Mouse (Mus musculus) liver, embryonic 14.5 days (tissue): ENCODE measurements around the gene Rgs9.

ENCODE experiments used
- CTCF ChIP-seq: IDR thresholded peaks from 2 replicates; pipeline ENCODE4 v1.5.1; 2016; ENCODE audit warnings: antibody characterized with exemption, low read depth, control low read depth
- EP300 ChIP-seq: IDR thresholded peaks from 2 replicates; pipeline ENCODE4 v1.6.1; 2016; ENCODE audit warnings: antibody characterized with exemption, low read depth

DNA sequence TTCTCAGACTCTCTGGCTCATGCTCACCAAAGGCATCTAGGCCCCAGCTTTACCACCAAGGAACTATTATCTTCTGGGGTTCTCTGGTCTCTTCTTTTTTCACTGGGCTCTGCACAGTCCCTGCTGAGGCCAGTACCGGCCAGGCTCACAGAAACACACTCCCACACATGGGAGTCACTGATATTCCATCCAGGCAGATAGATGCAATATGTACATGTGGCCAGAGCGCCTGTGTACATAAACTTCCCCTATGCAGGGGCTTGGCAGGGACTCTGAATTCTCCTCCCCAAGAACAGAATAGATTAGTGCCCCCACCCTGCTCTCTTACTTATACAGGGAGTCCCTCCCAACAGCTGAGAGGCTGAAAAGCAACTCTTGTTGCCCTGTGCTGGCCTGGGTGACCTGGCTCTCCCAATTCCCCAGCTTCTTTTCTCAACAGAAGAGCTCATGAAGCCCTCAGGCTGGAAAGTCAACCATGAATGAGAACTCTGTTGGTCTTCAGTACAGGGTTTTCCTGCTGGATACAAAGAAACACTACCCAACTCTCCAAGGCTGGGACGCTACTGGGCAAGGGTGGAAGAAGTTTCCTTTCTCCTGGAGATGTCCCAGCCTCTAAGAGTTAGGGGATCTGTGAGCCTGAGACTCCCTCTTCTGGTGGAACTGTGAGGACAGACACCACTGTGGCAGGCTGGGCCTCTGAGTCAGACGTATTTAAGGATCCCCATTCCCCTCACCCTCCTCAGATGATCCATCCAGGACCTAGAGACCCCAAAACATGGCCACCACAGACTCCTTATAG, 76.5 kb downstream of the Rgs9 start:
- peak; percentile 24 for TF ChIP-seq CTCF
- no peak for TF ChIP-seq EP300
